Mouse (Mus musculus) lung, embryonic 16.5 days (tissue): ENCODE data around the gene Pnmt. TPM values are rescaled to one million over a fixed set of nuclear protein-coding genes. Genes with fewer than 3 reads are reported as not detected.
A peak's percentile ranks its signal among the peaks of the same experiment; 100 is the strongest.

Source experiments
- ATAC-seq: fragments of 200-750 bp; cut with Nextera tagmentation; 2 replicates; pipeline ENCODE4 v1.8.0; 2017; ENCODE audit warnings: low read depth, mild to moderate bottlenecking, moderate library complexity
- H3K27ac ChIP-seq: fragments of 300-500 bp; sonication (generic); 2 replicates; pipeline ENCODE4 v1.5.1; 2014; ENCODE audit warnings: mild to moderate bottlenecking, control low read depth, low read length
- H3K27me3 ChIP-seq: fragments of 300-500 bp; sonication (generic); 2 replicates; pipeline ENCODE4 v1.6.1; 2014; ENCODE audit warnings: low read depth, low read length, mixed read lengths; ENCODE audit not compliant: control insufficient read depth, insufficient read depth
- H3K36me3 ChIP-seq: fragments of 300-500 bp; sonication (generic); 2 replicates; pipeline ENCODE4 v1.6.1; 2014; ENCODE audit warnings: low read length; ENCODE audit not compliant: control insufficient read depth, insufficient read depth
- H3K4me1 ChIP-seq: fragments of 300-500 bp; sonication (generic); replicated peaks from 2 replicates; pipeline ENCODE4 v1.6.1; 2014; ENCODE audit warnings: low read length, mixed read lengths; ENCODE audit not compliant: control insufficient read depth, insufficient read depth
- H3K4me2 ChIP-seq: fragments of 300-500 bp; sonication (generic); 2 replicates; pipeline ENCODE4 v1.6.1; 2014; ENCODE audit warnings: low read depth, low read length, control low read depth
- H3K4me3 ChIP-seq: fragments of 300-500 bp; sonication (generic); 2 replicates; pipeline ENCODE4 v1.5.1; 2014; ENCODE audit warnings: mild to moderate bottlenecking, low read length, control low read depth
- H3K9ac ChIP-seq: fragments of 300-500 bp; sonication (generic); 2 replicates; pipeline ENCODE4 v1.6.1; 2014; ENCODE audit warnings: low read length, control low read depth
- H3K9me3 ChIP-seq: fragments of 300-500 bp; sonication (generic); 2 replicates; pipeline ENCODE4 v1.6.1; 2016; ENCODE audit warnings: low read length; ENCODE audit not compliant: control insufficient read depth
- WGBS: fragments of 180-500 bp; shearing (Covaris S2); extraction: QIAGEN DNeasy Blood & Tissue Kit; methylation state at CpG from one replicate; pipeline ENCODE4 v1.1.7; 2014; 5-methylcytosine and 5-hydroxymethylcytosine counted together
- polyA plus RNA-seq: library from polyadenylated mRNA; unstranded; fragments of >200 nt; fragmentation: Nextera tagmentation; extraction: Ambion mirVana; gene quantifications from 2 replicates; pipeline ENCODE4 v1.2.1, GENCODE M21; 2015

Gene Pnmt
- polyA plus RNA-seq, 1 experiment from 2014 or later = 0.13 TPM

- Histone ChIP-seq H3K4me2 (no peak overlapping the region), H3K27ac (no peak overlapping the region), H3K9ac (no peak overlapping the region), H3K9me3 (no peaks in the 10 kb centered on the region), H3K27me3 (peaks cover 72% of the 10 kb centered on the region), H3K4me3 (no peak overlapping the region), H3K4me1 (peaks cover 18% of the 10 kb centered on the region), H3K36me3 (no peaks in the 10 kb centered on the region)
- WGBS = 14% methylated on average over 9 of the region's 9 CpGs
- ATAC-seq = no peak
Measured at GRCm38 (mm10) chr11:98346168-98346567, 40.1 kb upstream of the Pnmt start.

- Histone ChIP-seq H3K36me3 (no peaks in the 10 kb centered on the region), H3K27ac (no peak overlapping the region), H3K4me3 (no peak overlapping the region), H3K9me3 (no peaks in the 10 kb centered on the region), H3K27me3 (peaks cover 66% of the 10 kb centered on the region), H3K9ac (no peak overlapping the region), H3K4me2 (no peak overlapping the region; the same call in 1 of the 2 replicates), H3K4me1 (peaks cover 15% of the 10 kb centered on the region)
- WGBS = 2% methylated on average over 10 of the region's 12 CpGs
- ATAC-seq = no peak
Measured at GRCm38 (mm10) chr11:98347385-98348082, 38.7 kb upstream of the Pnmt start.

- Histone ChIP-seq H3K27me3 (peaks cover 66% of the 10 kb centered on the region), H3K4me3 (peak within 1 kb of the TSS; percentile 51), H3K4me1 (peaks cover 14% of the 10 kb centered on the region), H3K36me3 (no peaks in the 10 kb centered on the region), H3K4me2 (peak within 1 kb of the TSS; percentile 84), H3K27ac (no peak within 1 kb of the TSS), H3K9ac (peak within 1 kb of the TSS; percentile 59), H3K9me3 (no peaks in the 10 kb centered on the region)
- WGBS = under 1% methylated on average over 55 of the region's 55 CpGs
- ATAC-seq = peak; percentile 69
Measured at GRCm38 (mm10) chr11:98348083-98348961, 37.9 kb upstream of the Pnmt start, which contains the start of gene Ppp1r1b. TSS of gene Ppp1r1b (plus strand) at chr11:98348404.

- H3K9ac ChIP-seq = no peak overlapping the region
- H3K27me3 ChIP-seq = peaks cover 66% of the 10 kb centered on the region
- no peak for ATAC-seq
- no peaks in the 10 kb centered on the region for H3K9me3 ChIP-seq
- WGBS = 5% methylated on average over 9 of the region's 9 CpGs
- H3K4me2 ChIP-seq = peak overlapping the region; percentile 84; the same call in 1 of the 2 replicates
- no peak overlapping the region for H3K27ac ChIP-seq
- H3K4me1 ChIP-seq = peaks cover 14% of the 10 kb centered on the region
- no peaks in the 10 kb centered on the region for H3K36me3 ChIP-seq
- peak overlapping the region; percentile 51 for H3K4me3 ChIP-seq
Measured at GRCm38 (mm10) chr11:98349308-98349707, 36.9 kb upstream of the Pnmt start.

GRCm38 (mm10) chr11:98352272-98352990 is 33.8 kb upstream of the Pnmt start:
- Histone ChIP-seq H3K27me3 (peaks cover 46% of the 10 kb centered on the region), H3K4me2 (no peak overlapping the region), H3K9me3 (no peaks in the 10 kb centered on the region), H3K36me3 (no peaks in the 10 kb centered on the region), H3K4me3 (no peak overlapping the region), H3K27ac (no peak overlapping the region), H3K9ac (no peak overlapping the region), H3K4me1 (peaks cover 34% of the 10 kb centered on the region)
- 68% methylated on average over 18 of the region's 18 CpGs for WGBS
- no peak for ATAC-seq

GRCm38 (mm10) chr11:98353651-98354211 is 32.5 kb upstream of the Pnmt start:
- Histone ChIP-seq H3K27me3 (peaks cover 33% of the 10 kb centered on the region), H3K4me2 (no peak overlapping the region), H3K36me3 (no peaks in the 10 kb centered on the region), H3K9me3 (no peaks in the 10 kb centered on the region), H3K4me1 (peaks cover 28% of the 10 kb centered on the region), H3K27ac (peak overlapping the region; percentile 45; the same call in 1 of the 2 replicates), H3K4me3 (no peak overlapping the region), H3K9ac (no peak overlapping the region)
- peak; percentile 4; the same call in 1 of the 2 replicates for ATAC-seq
- WGBS = 29% methylated on average over 8 of the region's 8 CpGs

GRCm38 (mm10) chr11:98354445-98354844 is 31.8 kb upstream of the Pnmt start:
- Histone ChIP-seq H3K27me3 (peaks cover 26% of the 10 kb centered on the region), H3K4me2 (no peak overlapping the region), H3K9me3 (no peaks in the 10 kb centered on the region), H3K9ac (no peak overlapping the region), H3K27ac (no peak overlapping the region), H3K4me1 (peaks cover 35% of the 10 kb centered on the region), H3K4me3 (no peak overlapping the region), H3K36me3 (no peaks in the 10 kb centered on the region)
- WGBS = 65% methylated on average over 14 of the region's 14 CpGs
- ATAC-seq = no peak

GRCm38 (mm10) chr11:98355732-98356299 is 30.4 kb upstream of the Pnmt start:
- Histone ChIP-seq H3K36me3 (no peaks in the 10 kb centered on the region), H3K27me3 (peaks cover 12% of the 10 kb centered on the region), H3K4me1 (peaks cover 43% of the 10 kb centered on the region), H3K9ac (no peak overlapping the region), H3K27ac (peak overlapping the region; percentile 94), H3K9me3 (no peaks in the 10 kb centered on the region), H3K4me3 (no peak overlapping the region), H3K4me2 (no peak overlapping the region)
- 7% methylated on average over 6 of the region's 6 CpGs for WGBS
- no peak for ATAC-seq
